Mouse (Mus musculus) small intestine, adult 2 months (tissue): ENCODE results near the gene Pianp.

ENCODE experiments used
- CTCF ChIP-seq: fragments of 200-500 bp; IDR thresholded peaks from 2 replicates; pipeline ENCODE4 v1.5.1; 2012; ENCODE audit warnings: low read depth, mild to moderate bottlenecking, control low read depth, inconsistent platforms, low read length, moderate library complexity, mixed read lengths; ENCODE audit not compliant: insufficient replicate concordance, insufficient read length; ENCODE audit errors: extremely low read depth
- POLR2A ChIP-seq: fragments of 200-500 bp; IDR thresholded peaks from 2 replicates; pipeline ENCODE4 v1.6.1; 2012; ENCODE audit warnings: low read depth, mild to moderate bottlenecking, control low read depth, inconsistent platforms, low read length, moderate library complexity

- TF ChIP-seq CTCF (peak; percentile 48; the same call in 1 of the 2 replicates), POLR2A (no peak)
These were observed 54.7 kb downstream of the Pianp start for GRCm38 (mm10) chr6:125051237-125051636.
